Mouse (Mus musculus) midbrain, embryonic 16.5 days (tissue): ENCODE results near the gene Sgcd. TPM values are rescaled to one million over a fixed set of nuclear protein-coding genes. Genes with fewer than 3 reads are reported as not detected.

Experiments
- ATAC-seq: fragments of 200-750 bp; cut with Nextera tagmentation; 2 replicates; pipeline ENCODE4 v1.8.0; 2017; ENCODE audit warnings: moderate TSS enrichment
- H3K27ac ChIP-seq: fragments of 300-500 bp; sonication (generic); 2 replicates; pipeline ENCODE4 v1.5.1; 2014; ENCODE audit warnings: mild to moderate bottlenecking, low read length, mixed read lengths
- H3K27me3 ChIP-seq: fragments of 300-500 bp; sonication (generic); 2 replicates; pipeline ENCODE4 v1.6.1; 2014; ENCODE audit warnings: low read depth, low read length, mixed read lengths; ENCODE audit not compliant: control insufficient read depth, insufficient read depth
- H3K36me3 ChIP-seq: fragments of 300-500 bp; sonication (generic); 2 replicates; pipeline ENCODE4 v1.6.1; 2014; ENCODE audit warnings: mild to moderate bottlenecking, low read length, moderate library complexity, mixed read lengths; ENCODE audit not compliant: control insufficient read depth, insufficient read depth
- H3K4me1 ChIP-seq: fragments of 300-500 bp; sonication (generic); 2 replicates; pipeline ENCODE4 v1.6.1; 2014; ENCODE audit warnings: mild to moderate bottlenecking, low read length, mixed read lengths; ENCODE audit not compliant: control insufficient read depth, insufficient read depth
- H3K4me2 ChIP-seq: fragments of 300-500 bp; sonication (generic); 2 replicates; pipeline ENCODE4 v1.6.1; 2014; ENCODE audit warnings: mild to moderate bottlenecking, low read length, mixed read lengths
- H3K4me3 ChIP-seq: fragments of 300-500 bp; sonication (generic); 2 replicates; pipeline ENCODE4 v1.5.1; 2014; ENCODE audit warnings: low read depth, mild to moderate bottlenecking, low read length, moderate library complexity, mixed read lengths
- H3K9ac ChIP-seq: fragments of 300-500 bp; sonication (generic); 2 replicates; pipeline ENCODE4 v1.6.1; 2014; ENCODE audit warnings: low read depth, low read length, mixed read lengths
- H3K9me3 ChIP-seq: fragments of 300-500 bp; sonication (generic); replicated peaks from 2 replicates; pipeline ENCODE4 v1.6.1; 2014; ENCODE audit warnings: mild to moderate bottlenecking, low read length, mixed read lengths; ENCODE audit not compliant: control insufficient read depth, poor library complexity, severe bottlenecking
- WGBS: fragments of 180-500 bp; shearing (Covaris S2); extraction: QIAGEN DNeasy Blood & Tissue Kit; methylation state at CpG from one replicate; pipeline ENCODE4 v1.1.7; 2014; 5-methylcytosine and 5-hydroxymethylcytosine counted together
- polyA plus RNA-seq: library from polyadenylated mRNA; unstranded; fragments of >200 nt; fragmentation: Nextera tagmentation; extraction: Ambion mirVana; gene quantifications from 2 replicates; pipeline ENCODE4 v1.2.1, GENCODE M21; 2015

Sgcd gene
- polyA plus RNA-seq, 1 experiment from 2014 or later, result 5.6 TPM

GRCm38 (mm10) chr11:47032318-47032717, 956.5 kb downstream of the Sgcd start:
- no peak for ATAC-seq
- no peaks in the 10 kb centered on the region for H3K36me3 ChIP-seq

GRCm38 (mm10) chr11:47020874-47021273, 967.9 kb downstream of the Sgcd start:
- Histone ChIP-seq H3K4me2 (no peak overlapping the region), H3K4me1 (peaks cover 5% of the 10 kb centered on the region; the same call in 1 of the 2 replicates), H3K27me3 (no peaks in the 10 kb centered on the region), H3K9ac (no peak overlapping the region), H3K9me3 (no peaks in the 10 kb centered on the region), H3K36me3 (no peaks in the 10 kb centered on the region), H3K27ac (no peak overlapping the region), H3K4me3 (no peak overlapping the region)
- no peak for ATAC-seq
- 55% methylated on average over 6 of the region's 6 CpGs for whole genome bisulfite sequencing

More at GRCm38 (mm10) chr11:47032318-47032717, 956.5 kb downstream of the Sgcd start:
- H3K4me1 ChIP-seq, result 0 out of 2 replicates have a peak, but pooled peaks cover 2% of the 10 kb centered on the region
- no peaks in the 10 kb centered on the region for H3K27me3 ChIP-seq
- no peak overlapping the region for H3K4me3 ChIP-seq
- no peaks in the 10 kb centered on the region for H3K9me3 ChIP-seq
- H3K4me2 ChIP-seq, result no peak overlapping the region
- 88% methylated on average over 5 of the region's 5 CpGs for WGBS
- no peak overlapping the region for H3K27ac ChIP-seq
- no peak overlapping the region for H3K9ac ChIP-seq

DNA sequence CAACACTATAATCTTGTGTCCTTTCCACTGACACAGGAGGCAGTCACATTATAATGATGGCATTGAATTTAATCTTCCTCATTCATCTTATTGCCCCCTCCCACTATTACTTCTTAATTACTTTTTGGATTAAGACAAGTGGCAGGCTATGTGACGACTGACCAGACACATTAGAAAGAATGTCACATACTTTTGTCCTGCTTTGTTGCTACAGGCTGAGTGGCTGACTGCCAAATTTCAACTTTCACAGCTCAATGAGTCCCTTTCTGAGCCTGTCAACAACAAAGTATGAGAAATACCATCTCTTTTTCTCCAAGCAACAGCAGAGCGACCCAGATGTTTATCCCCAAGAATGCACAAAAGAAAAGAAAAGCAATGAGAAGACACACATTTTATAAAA, 970.6 kb downstream of the Sgcd start:
- no peaks in the 10 kb centered on the region for H3K27me3 ChIP-seq
- no peak for ATAC-seq
- H3K4me2 ChIP-seq, result no peak overlapping the region
- WGBS, result 11% methylated on average over 2 of the region's 2 CpGs
- no peaks in the 10 kb centered on the region for H3K36me3 ChIP-seq
- no peak overlapping the region for H3K4me3 ChIP-seq
- H3K4me1 ChIP-seq, result peaks cover 5% of the 10 kb centered on the region; the same call in 1 of the 2 replicates
- no peak overlapping the region for H3K9ac ChIP-seq
- H3K9me3 ChIP-seq, result no peaks in the 10 kb centered on the region
- H3K27ac ChIP-seq, result no peak overlapping the region

DNA sequence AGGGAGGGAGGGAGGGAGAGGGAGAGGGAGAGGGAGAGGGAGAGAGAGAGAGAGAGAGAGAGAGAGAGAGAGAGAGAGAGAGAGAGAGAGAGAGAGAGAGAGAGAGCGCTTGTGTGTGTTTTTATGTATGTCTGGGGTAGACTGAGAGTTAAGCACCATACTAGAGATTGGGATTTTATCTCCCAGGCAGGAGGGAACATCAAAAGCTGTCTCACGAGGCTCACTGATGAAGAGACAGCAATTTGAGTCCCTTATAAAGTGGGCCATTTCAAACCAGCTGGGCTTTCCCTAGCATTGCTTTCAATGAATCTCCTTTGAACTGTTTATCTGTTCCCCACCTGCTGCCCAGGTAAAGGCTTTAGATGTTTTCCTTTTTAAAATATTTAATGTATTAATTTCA, 973.1 kb downstream of the Sgcd start:
- peak; percentile 56; the same call in 1 of the 2 replicates for ATAC-seq
- Histone ChIP-seq H3K9me3 (no peaks in the 10 kb centered on the region), H3K4me1 (peaks cover 5% of the 10 kb centered on the region; the same call in 1 of the 2 replicates), H3K9ac (no peak overlapping the region), H3K36me3 (no peaks in the 10 kb centered on the region), H3K27ac (no peak overlapping the region), H3K4me3 (no peak overlapping the region), H3K27me3 (no peaks in the 10 kb centered on the region), H3K4me2 (no peak overlapping the region)
- whole genome bisulfite sequencing, result 61% methylated on average over 2 of the region's 2 CpGs

DNA sequence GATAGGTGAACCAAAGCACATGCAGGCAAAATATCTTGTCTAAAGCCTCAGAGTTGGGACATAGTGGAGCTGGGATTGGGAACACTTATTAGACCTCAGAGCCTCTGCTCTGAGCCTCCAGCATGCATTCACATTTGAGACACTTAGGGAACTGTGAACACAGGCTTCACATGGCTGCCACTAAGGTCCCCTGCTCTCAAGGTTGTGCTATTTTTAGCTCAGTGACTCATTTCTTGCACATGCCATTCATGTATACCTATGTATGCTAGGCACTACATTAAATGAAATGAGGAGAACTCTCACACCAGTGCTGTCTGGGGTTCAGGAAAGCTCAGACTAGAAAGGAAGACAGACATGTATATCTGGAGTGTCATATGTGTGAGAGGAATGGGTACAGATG, 974.5 kb downstream of the Sgcd start:
- H3K9ac ChIP-seq, result no peak overlapping the region
- peaks cover 5% of the 10 kb centered on the region; the same call in 1 of the 2 replicates for H3K4me1 ChIP-seq
- H3K4me3 ChIP-seq, result no peak overlapping the region
- H3K27me3 ChIP-seq, result no peaks in the 10 kb centered on the region
- H3K9me3 ChIP-seq, result no peaks in the 10 kb centered on the region
- no peak for ATAC-seq
- no peak overlapping the region for H3K4me2 ChIP-seq
- no peaks in the 10 kb centered on the region for H3K36me3 ChIP-seq
- H3K27ac ChIP-seq, result no peak overlapping the region

- H3K9me3 ChIP-seq, result no peaks in the 10 kb centered on the region
- no peak overlapping the region for H3K4me2 ChIP-seq
- no peak overlapping the region for H3K4me3 ChIP-seq
- no peaks in the 10 kb centered on the region for H3K36me3 ChIP-seq
- H3K27ac ChIP-seq, result no peak overlapping the region
- no peak overlapping the region for H3K9ac ChIP-seq
- no peaks in the 10 kb centered on the region for H3K27me3 ChIP-seq
- ATAC-seq, result no peak
- no peaks in the 10 kb centered on the region for H3K4me1 ChIP-seq
Observed at GRCm38 (mm10) chr11:47010166-47010565, 978.6 kb downstream of the Sgcd start.

- Histone ChIP-seq H3K4me2 (no peak overlapping the region), H3K4me3 (no peak overlapping the region), H3K27ac (no peak overlapping the region), H3K27me3 (no peaks in the 10 kb centered on the region), H3K9ac (no peak overlapping the region), H3K9me3 (no peaks in the 10 kb centered on the region), H3K36me3 (no peaks in the 10 kb centered on the region), H3K4me1 (no peaks in the 10 kb centered on the region)
- WGBS, result 76% methylated on average over 1 of the region's 1 CpGs
- no peak for ATAC-seq
Observed at GRCm38 (mm10) chr11:47005301-47005875, 983.4 kb downstream of the Sgcd start.

- peaks cover 10% of the 10 kb centered on the region; the same call in 1 of the 2 replicates for H3K4me1 ChIP-seq
- no peak for ATAC-seq
- no peaks in the 10 kb centered on the region for H3K9me3 ChIP-seq
- no peak overlapping the region for H3K4me3 ChIP-seq
- WGBS, result 46% methylated on average over 4 of the region's 4 CpGs
- H3K27ac ChIP-seq, result no peak overlapping the region
- no peak overlapping the region for H3K9ac ChIP-seq
- no peak overlapping the region for H3K4me2 ChIP-seq
- H3K36me3 ChIP-seq, result no peaks in the 10 kb centered on the region
- no peaks in the 10 kb centered on the region for H3K27me3 ChIP-seq
Observed at GRCm38 (mm10) chr11:46939311-46939710, 1049.5 kb downstream of the Sgcd start.

- WGBS, result 90% methylated on average over 1 of the region's 1 CpGs
- Histone ChIP-seq H3K4me2 (no peak overlapping the region), H3K27me3 (no peaks in the 10 kb centered on the region), H3K9ac (no peak overlapping the region), H3K27ac (no peak overlapping the region), H3K4me1 (no peaks in the 10 kb centered on the region), H3K4me3 (no peak overlapping the region), H3K36me3 (no peaks in the 10 kb centered on the region), H3K9me3 (no peaks in the 10 kb centered on the region)
- no peak for ATAC-seq
Observed at GRCm38 (mm10) chr11:46924946-46925345, 1063.8 kb downstream of the Sgcd start.
